Mouse (Mus musculus) MEL (cell line): ENCODE results near the gene Pde8a. TPM values are rescaled to one million over a fixed set of nuclear protein-coding genes. Genes with fewer than 3 reads are reported as not detected.

Experiments used
- DNase-seq: peaks from one replicate; pipeline ENCODE4 v3.0.0; 2011; ENCODE audit warnings: low read depth, low spot score
- H3K27ac ChIP-seq: 2 replicates; pipeline ENCODE4 v1.5.1; 2012; ENCODE audit warnings: low read depth, mild to moderate bottlenecking, control low read depth, low read length, moderate library complexity; ENCODE audit not compliant: control insufficient read depth
- H3K27me3 ChIP-seq, 2 experiments: fragments of 150-350 bp in 1 of 2; sonication (generic) in 1 of 2; 2 replicates each; pipeline ENCODE4 v1.6.1; 2012; ENCODE audit warnings: low read length in 2 of 2, mild to moderate bottlenecking in 2 of 2, improper control_type of control experiment in 1 of 2, moderate library complexity in 1 of 2; ENCODE audit not compliant: insufficient read depth in 2 of 2, control insufficient read depth in 1 of 2
- H3K36me3 ChIP-seq, 2 experiments: 2 replicates each; pipeline ENCODE4 v1.6.1; 2012 to 2014; ENCODE audit warnings: low read length in 2 of 2, improper control_type of control experiment in 1 of 2, inconsistent platforms in 1 of 2, mild to moderate bottlenecking in 1 of 2; ENCODE audit not compliant: insufficient read depth in 2 of 2, control insufficient read depth in 1 of 2
- H3K4me1 ChIP-seq, 2 experiments: fragments of 150-350 bp in 1 of 2; sonication (generic) in 1 of 2; 2 replicates each; pipeline ENCODE4 v1.6.1; 2012; ENCODE audit warnings: low read length in 2 of 2, improper control_type of control experiment in 1 of 2, mild to moderate bottlenecking in 1 of 2; ENCODE audit not compliant: insufficient read depth in 2 of 2, control insufficient read depth in 1 of 2
- H3K4me3 ChIP-seq, 2 experiments: fragments of 150-350 bp in 1 of 2; sonication (generic) in 1 of 2; 2 replicates each; pipeline ENCODE4 v1.5.1; 2012; ENCODE audit warnings: low read depth in 2 of 2, low read length in 2 of 2, mild to moderate bottlenecking in 2 of 2, moderate library complexity in 2 of 2, control low read depth in 1 of 2, improper control_type of control experiment in 1 of 2; ENCODE audit not compliant: control insufficient read depth in 1 of 2, insufficient read depth in 1 of 2
- H3K79me2 ChIP-seq: 2 replicates; pipeline ENCODE4 v1.6.1; 2012; ENCODE audit warnings: mild to moderate bottlenecking, low read length, moderate library complexity; ENCODE audit not compliant: control insufficient read depth, poor library complexity, insufficient read depth
- H3K9ac ChIP-seq: 2 replicates; pipeline ENCODE4 v1.6.1; 2012; ENCODE audit warnings: low read depth, mild to moderate bottlenecking, control low read depth, low read length, moderate library complexity; ENCODE audit not compliant: control insufficient read depth, poor library complexity, severe bottlenecking
- H3K9me3 ChIP-seq: fragments of 150-350 bp; sonication (generic); replicated peaks from 2 replicates; pipeline ENCODE4 v1.6.1; 2012; ENCODE audit warnings: mild to moderate bottlenecking, low read length, improper control_type of control experiment, moderate library complexity; ENCODE audit not compliant: insufficient read depth
- BHLHE40 ChIP-seq: IDR thresholded peaks from 2 replicates; pipeline ENCODE4 v1.6.1; 2012; ENCODE audit warnings: low read depth, mild to moderate bottlenecking, inconsistent platforms, low read length, improper control_type of control experiment, borderline replicate concordance
- CHD1 ChIP-seq: IDR thresholded peaks from 2 replicates; pipeline ENCODE4 v1.6.1; 2012; ENCODE audit warnings: low read depth, mild to moderate bottlenecking, inconsistent platforms, low read length, improper control_type of control experiment
- CHD2 ChIP-seq: IDR thresholded peaks from 2 replicates; pipeline ENCODE4 v1.6.1; 2011; ENCODE audit warnings: low read length, improper control_type of control experiment
- CTCF ChIP-seq, 3 experiments: IDR thresholded peaks in 2 of 3; conservative IDR thresholded peaks in 1 of 3; 2 replicates each; pipeline ENCODE4 v1.5.1; 2011 to 2012; ENCODE audit warnings: low read length in 3 of 3, low read depth in 2 of 3, mild to moderate bottlenecking in 2 of 3, improper control_type of control experiment in 1 of 3, inconsistent platforms in 1 of 3, mixed read lengths in 1 of 3, moderate library complexity in 1 of 3; ENCODE audit not compliant: control insufficient read depth in 1 of 3, insufficient read depth in 1 of 3, poor library complexity in 1 of 3, severe bottlenecking in 1 of 3
- E2F4 ChIP-seq: IDR thresholded peaks from 2 replicates; pipeline ENCODE4 v1.6.1; 2011; ENCODE audit warnings: low read depth, low read length, improper control_type of control experiment, borderline replicate concordance
- ELF1 ChIP-seq: IDR thresholded peaks from 2 replicates; pipeline ENCODE4 v1.6.1; 2014; ENCODE audit warnings: low read depth, mild to moderate bottlenecking, inconsistent platforms, low read length, improper control_type of control experiment, moderate library complexity
- ETS1 ChIP-seq: IDR thresholded peaks from 2 replicates; pipeline ENCODE4 v1.6.1; 2012; ENCODE audit warnings: low read depth, mild to moderate bottlenecking, inconsistent platforms, low read length, improper control_type of control experiment, moderate library complexity
- GABPA ChIP-seq: IDR thresholded peaks from 2 replicates; pipeline ENCODE4 v1.6.1; 2012; ENCODE audit warnings: low read depth, mild to moderate bottlenecking, inconsistent platforms, low read length, improper control_type of control experiment, moderate library complexity
- GATA1 ChIP-seq: IDR thresholded peaks from 2 replicates; pipeline ENCODE4 v1.6.1; 2011; ENCODE audit warnings: low read depth, low read length, improper control_type of control experiment
- HCFC1 ChIP-seq: IDR thresholded peaks from 2 replicates; pipeline ENCODE4 v1.6.1; 2012; ENCODE audit warnings: low read depth, mild to moderate bottlenecking, inconsistent platforms, low read length, improper control_type of control experiment, moderate library complexity
- JUND ChIP-seq: IDR thresholded peaks from 2 replicates; pipeline ENCODE4 v1.6.1; 2011; ENCODE audit warnings: low read depth, mild to moderate bottlenecking, improper control_type of control experiment, low read length
- KAT2A ChIP-seq: conservative IDR thresholded peaks from 2 replicates; pipeline ENCODE4 v1.6.1; 2012; ENCODE audit warnings: low read depth, low read length, improper control_type of control experiment, inconsistent platforms
- MAFK ChIP-seq: IDR thresholded peaks from 2 replicates; pipeline ENCODE4 v1.6.1; 2011; ENCODE audit warnings: low read depth, mild to moderate bottlenecking, low read length, improper control_type of control experiment, borderline replicate concordance
- MAZ ChIP-seq: IDR thresholded peaks from 2 replicates; pipeline ENCODE4 v1.6.1; 2012; ENCODE audit warnings: low read depth, mild to moderate bottlenecking, inconsistent platforms, low read length, improper control_type of control experiment
- MEF2A ChIP-seq: IDR thresholded peaks from 2 replicates; pipeline ENCODE4 v1.6.1; 2014; ENCODE audit warnings: low read depth, mild to moderate bottlenecking, inconsistent platforms, low read length, improper control_type of control experiment; ENCODE audit not compliant: poor library complexity, insufficient replicate concordance, severe bottlenecking; ENCODE audit errors: extremely low read depth
- MYC ChIP-seq: IDR thresholded peaks from 2 replicates; pipeline ENCODE4 v1.6.1; 2011; ENCODE audit warnings: low read depth, mild to moderate bottlenecking, low read length, improper control_type of control experiment, moderate library complexity
- NELFE ChIP-seq: IDR thresholded peaks from 2 replicates; pipeline ENCODE4 v1.6.1; 2011; ENCODE audit warnings: low read depth, low read length, improper control_type of control experiment
- POLR2AphosphoS2 ChIP-seq: IDR thresholded peaks from 2 replicates; pipeline ENCODE4 v1.6.1; 2011; ENCODE audit warnings: low read length, improper control_type of control experiment
- RAD21 ChIP-seq: IDR thresholded peaks from 2 replicates; pipeline ENCODE4 v1.6.1; 2011; ENCODE audit warnings: mild to moderate bottlenecking, low read depth, low read length, improper control_type of control experiment
- SIN3A ChIP-seq: IDR thresholded peaks from 2 replicates; pipeline ENCODE4 v1.6.1; 2012; ENCODE audit warnings: low read length, improper control_type of control experiment, inconsistent platforms
- SMC3 ChIP-seq: IDR thresholded peaks from 2 replicates; pipeline ENCODE4 v1.6.1; 2011; ENCODE audit warnings: low read depth, low read length, improper control_type of control experiment
- TAL1 ChIP-seq: IDR thresholded peaks from 2 replicates; pipeline ENCODE4 v1.6.1; 2012; ENCODE audit warnings: mild to moderate bottlenecking, inconsistent platforms, low read length, moderate library complexity, mixed read lengths
- USF2 ChIP-seq, 2 experiments: IDR thresholded peaks; 2 replicates each; pipeline ENCODE4 v1.6.1; 2011 to 2012; ENCODE audit warnings: improper control_type of control experiment in 2 of 2, low read length in 2 of 2, borderline replicate concordance in 1 of 2, inconsistent platforms in 1 of 2, low read depth in 1 of 2, mild to moderate bottlenecking in 1 of 2; ENCODE audit not compliant: insufficient read depth in 1 of 2
- ZC3H11A ChIP-seq: IDR thresholded peaks from 2 replicates; pipeline ENCODE4 v1.6.1; 2012; ENCODE audit warnings: low read depth, mild to moderate bottlenecking, inconsistent platforms, low read length, improper control_type of control experiment
- ZKSCAN1 ChIP-seq: IDR thresholded peaks from 2 replicates; pipeline ENCODE4 v1.6.1; 2012; ENCODE audit warnings: low read depth, mild to moderate bottlenecking, inconsistent platforms, low read length, improper control_type of control experiment, moderate library complexity
- ZMIZ1 ChIP-seq: IDR thresholded peaks from 2 replicates; pipeline ENCODE4 v1.6.1; 2012; ENCODE audit warnings: low read depth, mild to moderate bottlenecking, inconsistent platforms, low read length, improper control_type of control experiment, moderate library complexity
- polyA plus RNA-seq, 2 experiments: library from polyadenylated mRNA; stranded (reverse) in 1 of 2; unstranded in 1 of 2; fragments of >175 nt in 1 of 2; fragments of >200 nt in 1 of 2; gene quantifications; 2 replicates each; pipeline versions ENCODE4 v1.2.1 to v1.2.4; 2012; ENCODE audit warnings: low replicate concordance in 2 of 2, low read depth in 1 of 2; ENCODE audit not compliant: insufficient read length in 2 of 2, insufficient read depth in 1 of 2, missing spikeins in 1 of 2
- total RNA-seq: library from RNA; depleted of rRNA; stranded (reverse); fragments of 300-350 nt; gene quantifications from 2 replicates; pipeline ENCODE4 v1.2.3, GENCODE M21; 2012; rRNA removed

Pde8a gene
- total RNA-seq (not detected in 2 replicates), polyA plus RNA-seq (under 1 TPM in 1 of 2 experiments, not detected in 1; 0.11 TPM)

DNA sequence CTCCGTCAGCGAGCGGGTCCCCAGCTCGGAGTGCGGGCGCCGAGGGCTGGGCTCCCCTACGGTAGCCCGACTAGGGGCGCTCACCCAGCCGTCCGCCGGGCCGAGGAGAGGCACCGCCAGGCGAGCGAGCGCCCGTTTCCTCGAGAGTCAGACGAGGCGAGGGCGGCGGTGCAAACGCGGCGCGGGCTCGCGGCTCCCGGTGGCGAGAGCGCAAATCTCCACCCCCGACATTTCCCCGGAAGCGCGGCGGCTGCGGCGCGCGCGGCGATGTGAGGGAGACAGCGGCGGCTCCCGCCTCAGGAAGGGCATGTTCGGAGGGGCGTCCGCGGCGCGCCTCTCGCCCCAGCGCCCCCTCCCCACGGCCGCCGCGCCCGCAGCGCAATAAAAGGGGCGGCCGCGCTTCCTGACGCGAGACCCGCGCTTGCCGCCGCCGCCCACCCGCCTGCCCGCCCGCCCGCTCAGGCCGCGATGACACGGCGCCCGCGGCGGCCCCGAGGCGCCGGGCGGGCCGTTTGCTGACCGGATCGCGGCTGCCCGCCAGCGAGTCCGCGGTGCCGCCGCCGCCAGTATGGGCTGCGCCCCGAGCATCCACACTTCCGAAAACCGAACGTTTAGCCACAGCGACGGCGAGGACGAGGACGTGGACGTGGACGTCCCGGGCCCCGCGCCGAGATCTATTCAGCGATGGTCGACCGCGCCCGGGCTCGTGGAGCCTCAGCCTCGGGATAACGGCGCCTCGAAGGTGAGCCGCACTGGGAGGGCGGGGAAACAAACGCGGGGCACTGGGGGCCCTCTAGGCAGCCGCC, at the start of gene Pde8a:
Gene Pde8a (plus strand): TSS at position 250 of the 806 bp plus-strand sequence.
- TF ChIP-seq MEF2A: no peak
- no peak for TF ChIP-seq SIN3A
- TF ChIP-seq E2F4: no peak
- no peak for TF ChIP-seq NELFE
- TF ChIP-seq ELF1: no peak
- TF ChIP-seq RAD21: no peak
- TF ChIP-seq KAT2A: no peak
- TF ChIP-seq HCFC1: no peak
- TF ChIP-seq GABPA: no peak
- no peak for TF ChIP-seq CTCF (IDR thresholded peaks at IDR 0.05 in 2 of 3, conservative IDR thresholded peaks at IDR 0.05 in 1 of 3; ENCODE audit: control insufficient read depth in 1 of 3, insufficient read depth in 1 of 3, low read depth in 2 of 3, low read length in 3 of 3, poor library complexity in 1 of 3, severe bottlenecking in 1 of 3)
- no peak for TF ChIP-seq ZMIZ1
- TF ChIP-seq CHD1: no peak
- TF ChIP-seq USF2 (IDR thresholded peaks at IDR 0.05; ENCODE audit: borderline replicate concordance in 1 of 2, insufficient read depth in 1 of 2, low read depth in 1 of 2, low read length in 2 of 2): no peak
- TF ChIP-seq, all 39 proteins: peak for 0
- no peak for DNase-seq

DNA sequence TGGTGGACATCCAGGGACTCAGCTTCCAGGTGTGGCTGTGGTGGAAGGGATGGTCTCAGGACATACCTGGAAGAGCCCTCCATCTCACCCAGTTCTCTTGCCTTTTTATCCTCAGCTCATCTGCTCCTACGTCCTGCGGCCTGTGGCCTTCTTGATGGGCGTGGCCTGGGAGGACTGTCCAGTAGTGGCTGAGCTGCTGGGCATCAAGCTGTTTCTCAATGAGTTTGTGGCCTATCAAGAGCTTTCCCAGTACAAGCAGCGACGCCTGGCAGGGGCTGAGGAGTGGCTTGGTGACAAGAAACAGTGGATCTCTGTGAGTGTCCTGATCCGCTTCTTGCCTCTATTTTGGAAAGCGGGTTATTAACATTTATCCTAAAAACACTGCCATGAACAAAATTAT, 49.0 kb upstream of the Pde8a start:
- TF ChIP-seq ZKSCAN1 (no peak), POLR2AphosphoS2 (no peak), MAZ (no peak), ETS1 (no peak), MEF2A (no peak), CHD2 (no peak), GATA1 (no peak), GABPA (no peak), SIN3A (no peak), E2F4 (no peak), HCFC1 (no peak), BHLHE40 (no peak), SMC3 (no peak), JUND (no peak), CHD1 (no peak), MYC (no peak), ZC3H11A (no peak), TAL1 (no peak), MAFK (no peak), ZMIZ1 (no peak)
- Histone ChIP-seq H3K4me1 (no peaks in the 10 kb centered on the region), H3K27ac (no peak overlapping the region), H3K4me3 (no peak overlapping the region), H3K9ac (no peak overlapping the region), H3K9me3 (no peaks in the 10 kb centered on the region), H3K36me3 (no peaks in the 10 kb centered on the region), H3K27me3 (peaks cover 1 to 6% of the 10 kb centered on the region in 2 experiments; a peak in 2 of 4 replicates), H3K79me2 (no peaks in the 10 kb centered on the region)
- DNase-seq: no peak

More for the DNA sequence above, at the start of gene Pde8a:
- no peaks in the 10 kb centered on the region for H3K4me1 ChIP-seq
- no peak within 1 kb of the TSS for H3K27ac ChIP-seq
- no peaks in the 10 kb centered on the region for H3K36me3 ChIP-seq
- H3K9me3 ChIP-seq: no peaks in the 10 kb centered on the region
- no peak within 1 kb of the TSS for H3K9ac ChIP-seq
- peaks cover 0 to 7% of the 10 kb centered on the region in 2 experiments; a peak in 2 of 4 replicates for H3K27me3 ChIP-seq
- H3K79me2 ChIP-seq: no peaks in the 10 kb centered on the region
- H3K4me3 ChIP-seq: no peak within 1 kb of the TSS
